Mouse (Mus musculus) megakaryocyte, adult 5-6 weeks (primary cell): ENCODE results near the gene Myh7. TPM values are rescaled to one million over a fixed set of nuclear protein-coding genes. Genes with fewer than 3 reads are reported as not detected.
"Not testable (repeated sequence)": the region's sequence is repeated elsewhere in the genome, so short reads cannot be mapped to it uniquely, and the experiment has no call there.

Experiments used
- ATAC-seq: 2 replicates; pipeline ENCODE4 v1.8.0; 2016; ENCODE audit warnings: mild to moderate bottlenecking, inconsistent platforms; ENCODE audit not compliant: poor library complexity, severe bottlenecking
- total RNA-seq, 2 experiments: library from RNA; stranded (forward) in 1 of 2; stranded (reverse) in 1 of 2; fragments of 153-499, 151-499 nt in 1 of 2; fragments of 221-1000, 200-1000 nt in 1 of 2; gene quantifications; 2 replicates each; pipeline versions ENCODE4 v1.2.3 to v1.2.4; 2015 to 2017

Gene Myh7
- total RNA-seq, 2 experiments from 2014 or later: not detected

DNA sequence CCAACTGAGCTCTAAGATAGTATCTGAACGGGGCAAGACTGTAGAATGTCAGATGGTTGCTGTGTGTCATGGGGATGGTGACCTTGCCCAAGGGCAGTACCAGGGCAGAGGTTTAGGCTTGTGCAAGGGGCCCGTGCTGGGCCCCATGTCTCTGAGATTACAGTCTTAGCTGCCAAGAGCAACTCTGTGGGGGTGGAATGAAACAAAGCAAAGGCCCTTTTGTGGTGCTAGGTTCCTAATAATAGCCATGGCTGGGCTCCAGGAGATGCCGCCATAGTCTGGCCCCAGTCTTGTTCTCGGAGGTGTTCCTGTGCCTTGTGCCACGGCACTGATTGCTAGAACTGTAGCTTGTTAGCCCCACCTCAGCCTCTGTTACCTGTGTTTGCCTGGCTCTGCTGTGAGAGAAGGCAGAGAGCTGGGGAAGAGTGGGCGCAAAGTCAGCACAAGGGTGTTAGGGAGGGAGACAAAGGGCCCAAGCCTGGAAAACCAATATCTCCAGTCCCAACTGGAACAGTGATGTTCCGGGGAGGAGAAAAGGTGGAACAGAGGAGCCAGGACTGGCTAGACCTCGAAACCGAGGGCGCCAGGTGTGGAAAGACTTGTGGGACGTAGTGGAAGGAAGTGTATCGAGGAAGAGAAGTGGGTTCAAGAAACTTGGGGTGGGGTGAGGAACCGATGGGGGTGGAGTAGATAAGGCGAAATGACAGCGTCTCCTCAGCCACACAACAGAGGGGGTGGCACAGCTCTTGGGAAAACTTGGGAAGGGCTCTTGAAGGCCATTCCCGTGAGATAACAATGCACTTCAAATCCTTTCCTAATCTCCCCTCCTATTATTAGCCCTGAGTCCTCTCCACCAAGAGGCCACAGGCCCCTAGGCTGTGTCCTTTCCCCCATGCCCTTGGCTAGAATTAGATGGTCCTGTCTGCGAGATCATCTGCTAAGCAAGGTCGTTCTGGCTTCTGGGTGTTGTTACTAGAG, 9.7 kb upstream of the Myh7 start:
- ATAC-seq: peak; percentile 61

DNA sequence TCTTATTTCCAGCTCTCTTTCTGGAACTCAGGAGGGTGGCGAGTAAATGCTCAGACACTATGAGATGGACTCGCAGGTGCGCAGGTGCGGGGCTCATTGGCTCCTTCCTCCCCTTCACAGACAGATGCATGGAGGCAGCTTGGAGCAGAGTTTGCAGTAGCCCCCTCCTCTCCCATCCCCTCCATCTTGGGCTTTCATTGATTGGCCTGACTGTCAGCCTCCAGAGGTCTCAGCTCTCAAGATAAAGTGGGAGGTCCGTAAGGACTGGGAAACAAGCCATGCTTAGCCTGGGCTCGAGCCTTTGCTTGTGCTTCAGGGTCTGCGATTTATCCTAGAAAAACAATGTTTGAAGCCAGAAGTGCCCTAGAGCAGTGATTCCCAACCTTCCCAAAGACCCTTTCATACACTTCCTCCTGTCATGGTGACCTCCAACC, 8.3 kb upstream of the Myh7 start:
- no peak for ATAC-seq

DNA sequence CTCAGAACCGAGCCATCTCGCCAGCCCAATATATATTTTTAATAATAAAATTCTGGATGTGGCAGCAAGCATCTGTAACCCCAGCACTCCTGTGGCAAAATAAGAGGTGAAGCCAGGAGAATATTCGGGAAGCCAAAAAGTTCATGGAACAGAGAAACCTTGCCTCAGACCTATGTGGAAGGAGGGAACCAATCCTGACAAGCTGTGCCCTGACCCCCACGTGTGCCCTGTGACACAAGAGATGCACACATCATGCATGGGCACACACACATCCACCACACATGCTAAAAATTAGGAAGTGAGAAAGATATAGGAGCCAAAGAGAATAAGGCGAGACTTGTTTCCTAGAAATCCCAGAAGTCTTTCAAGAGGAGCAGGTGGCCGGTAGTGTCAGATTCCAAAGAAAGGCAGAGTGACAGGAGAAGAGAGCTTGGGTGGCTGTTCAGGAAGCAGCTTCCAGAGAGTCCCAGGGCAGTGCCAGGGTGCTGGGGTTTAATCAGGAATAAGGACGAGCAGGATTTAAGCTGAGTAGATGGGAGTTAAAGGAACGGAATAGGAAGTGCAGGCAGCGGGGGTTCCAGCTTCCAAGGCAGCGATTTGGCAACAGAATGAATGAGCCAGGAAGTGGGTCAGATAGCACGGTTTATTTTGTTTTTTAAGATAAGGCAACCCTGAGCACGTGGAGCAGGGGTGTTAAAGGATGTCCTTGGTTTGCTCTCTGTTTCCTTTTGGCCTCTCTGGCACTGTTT, 7.7 kb upstream of the Myh7 start:
- no peak for ATAC-seq

DNA sequence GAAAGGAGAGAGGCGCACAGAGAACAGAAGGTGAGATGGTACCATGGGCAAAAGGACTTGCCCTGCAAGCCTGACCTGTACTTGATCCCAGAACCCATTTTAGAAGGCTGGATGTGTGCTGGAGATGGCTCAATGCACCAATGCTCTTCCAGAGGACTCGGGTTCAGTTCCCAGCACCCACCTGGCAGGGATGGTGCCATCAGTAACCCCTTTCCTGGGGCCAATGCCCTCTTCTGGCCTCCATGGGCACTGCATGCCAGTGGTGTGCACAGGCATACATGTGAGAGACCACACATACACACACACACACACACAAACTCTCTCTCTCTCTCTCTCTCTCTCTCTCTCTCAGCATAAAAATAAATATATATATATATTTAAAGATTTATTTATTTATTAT, 7.0 kb upstream of the Myh7 start:
- ATAC-seq: no peak

DNA sequence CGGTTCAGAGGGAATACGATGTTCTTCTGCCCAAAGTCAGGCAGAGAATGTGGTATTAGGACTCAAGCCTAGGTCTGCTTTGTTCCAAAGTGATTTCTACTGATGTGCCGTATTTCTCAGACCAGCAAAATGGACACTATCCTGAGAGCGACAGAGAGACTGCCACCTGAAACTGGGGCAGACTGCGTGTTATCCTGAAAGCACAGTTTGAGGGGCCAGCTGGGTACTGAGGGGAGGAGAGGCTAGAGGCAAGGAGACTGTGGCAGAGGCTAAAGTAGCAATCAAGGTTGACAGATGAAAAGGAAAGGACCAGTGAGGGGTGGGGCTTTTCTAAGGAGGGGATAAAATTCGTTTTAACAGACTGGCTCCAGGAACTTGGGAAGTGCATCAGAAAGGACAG, 6.4 kb upstream of the Myh7 start:
- ATAC-seq: no peak

DNA sequence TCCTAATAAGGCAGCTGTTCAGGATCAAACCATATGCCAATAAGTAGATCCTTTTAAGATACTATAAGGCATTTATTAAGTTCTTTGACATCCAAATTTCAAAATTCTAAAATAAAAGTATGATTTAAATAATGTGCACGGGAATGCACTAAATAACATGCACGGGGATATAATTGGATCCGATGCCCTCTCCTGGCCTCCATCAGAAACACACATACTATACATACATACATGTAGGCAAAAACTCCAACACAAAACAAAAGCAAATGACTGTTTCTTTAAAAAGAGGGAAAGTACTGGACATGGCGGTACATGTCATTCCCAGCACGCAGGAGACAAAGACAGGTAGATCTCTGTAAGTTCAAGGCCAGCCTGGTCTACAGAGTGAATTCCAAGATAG, 5.4 kb upstream of the Myh7 start:
- not testable (repeated sequence) for ATAC-seq

DNA sequence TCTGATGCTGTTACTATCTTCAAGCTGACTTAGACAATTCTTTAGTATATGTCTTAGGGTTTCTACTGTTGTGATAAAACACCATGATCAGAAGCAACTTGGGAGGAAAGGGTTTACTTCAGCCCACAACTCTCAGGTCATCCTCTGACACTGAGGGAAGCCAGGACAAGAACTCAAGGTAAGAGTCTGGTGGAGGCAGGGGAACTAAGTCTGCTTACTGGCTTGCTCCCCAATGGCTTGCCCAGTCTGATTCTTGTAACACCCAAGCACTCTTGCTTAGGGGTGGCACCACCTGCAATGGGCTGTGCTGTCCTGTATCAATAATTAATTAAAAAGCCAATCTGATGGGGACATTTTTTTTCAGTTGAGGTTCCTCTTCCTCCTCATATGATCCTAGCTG, 4.3 kb upstream of the Myh7 start:
- ATAC-seq: no peak

DNA sequence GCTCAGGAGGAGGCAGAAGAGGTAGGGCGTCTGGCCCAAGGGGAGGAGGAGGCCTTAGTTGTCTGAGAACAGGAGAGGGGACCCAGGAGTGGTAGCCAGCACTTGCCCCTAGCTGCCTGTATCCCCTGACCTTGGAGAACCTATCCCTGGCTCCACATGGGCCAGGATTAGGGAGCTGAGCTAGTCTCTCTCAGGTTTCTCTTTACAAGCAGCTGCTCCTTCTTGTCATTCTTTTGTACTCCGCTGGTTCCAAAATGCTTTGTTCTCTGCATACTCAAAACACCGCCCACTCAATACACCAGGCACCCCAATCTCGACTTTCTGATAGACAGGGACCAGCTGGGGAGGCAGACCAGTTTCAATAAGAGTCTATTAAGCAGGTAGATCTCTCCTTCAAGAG, 2.9 kb upstream of the Myh7 start:
- no peak for ATAC-seq

DNA sequence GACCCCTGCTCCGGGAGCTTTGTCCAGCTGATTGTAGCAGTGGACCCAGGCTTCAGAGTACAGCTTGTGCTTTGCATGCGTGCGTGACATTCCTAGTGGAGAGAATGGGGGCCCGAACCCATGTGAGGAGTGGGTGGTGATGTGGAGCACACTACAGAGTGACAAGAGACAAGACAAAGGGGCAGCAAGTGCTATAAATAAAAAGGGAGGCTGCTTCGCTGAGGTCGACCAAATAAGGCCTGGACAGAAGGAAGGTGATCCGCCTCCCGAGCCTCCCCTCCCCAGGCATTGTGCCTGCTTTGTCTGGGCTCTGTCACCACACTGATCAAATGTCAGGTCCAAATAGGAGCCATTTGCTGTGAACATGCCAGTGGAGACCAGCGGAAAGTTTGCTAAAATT, 2.4 kb upstream of the Myh7 start:
- ATAC-seq: no peak

DNA sequence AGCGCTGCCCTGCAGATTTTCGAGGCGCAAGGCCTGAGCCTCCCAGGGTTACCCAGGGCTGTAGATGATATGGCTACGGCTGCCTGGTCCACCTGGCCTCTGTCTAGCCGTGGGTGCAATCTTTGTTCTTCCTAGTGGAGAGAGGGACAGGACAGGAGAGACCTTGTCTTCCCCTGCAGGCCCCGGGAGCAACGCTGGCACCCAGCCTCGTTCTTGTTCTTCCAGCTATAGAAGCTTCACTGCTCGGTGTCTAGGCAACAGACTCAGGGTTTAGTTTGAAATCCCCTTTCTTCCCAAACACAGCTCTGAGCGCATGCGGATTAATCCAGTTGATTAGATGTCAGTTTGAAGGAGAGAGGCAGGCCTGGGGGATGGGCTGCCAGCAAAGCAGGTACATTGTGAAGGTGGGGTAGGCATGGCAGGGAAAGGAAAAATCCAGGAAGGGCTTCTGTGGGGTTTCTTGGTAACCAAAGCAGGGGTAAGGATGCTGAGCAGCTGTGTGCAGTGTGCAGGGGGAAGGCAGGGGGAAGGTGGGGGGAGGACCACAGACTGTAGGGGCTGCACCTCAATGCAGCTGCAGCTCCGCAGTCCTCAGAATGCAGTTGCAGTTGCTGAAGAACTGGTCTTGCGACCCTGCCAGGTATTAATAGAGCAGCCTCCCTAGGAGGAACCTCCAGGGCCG, 1.2 kb upstream of the Myh7 start:
- no peak for ATAC-seq

DNA sequence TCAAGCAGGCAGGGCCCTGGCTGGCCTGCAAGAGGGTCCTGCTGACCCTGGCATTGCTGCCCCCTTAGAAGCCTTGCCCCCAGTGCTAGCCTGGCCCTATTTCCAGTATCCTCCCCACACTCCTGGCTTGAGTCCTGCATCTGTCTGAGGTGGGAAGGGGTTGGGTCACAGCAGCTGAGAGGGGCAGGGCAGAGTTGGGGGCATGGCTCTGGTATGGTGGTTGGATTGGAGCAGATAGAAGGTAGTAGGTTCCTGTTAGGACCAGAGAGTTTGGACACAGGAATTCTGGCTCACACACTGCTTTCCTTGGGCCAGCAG, 402 bp upstream of the Myh7 start:
- ATAC-seq: no peak

DNA sequence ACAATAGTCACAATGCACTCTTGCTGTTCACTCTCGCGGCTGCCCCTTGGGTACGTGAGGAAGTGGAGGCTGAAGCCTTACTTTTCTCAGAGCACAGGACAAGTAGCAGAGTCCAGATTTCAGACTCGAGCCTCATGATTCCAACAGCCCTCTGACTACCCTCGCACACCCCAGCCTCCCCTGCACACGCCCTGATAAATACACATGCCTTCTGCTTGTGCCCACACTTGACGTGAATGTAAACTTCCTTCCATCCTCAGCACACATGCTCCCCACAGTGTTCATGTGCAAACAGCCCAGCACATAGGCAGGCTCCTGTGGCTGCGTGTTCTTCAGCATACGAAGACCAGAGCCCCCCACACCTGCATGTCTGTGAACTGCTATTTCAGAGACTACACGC, 790 bp downstream of the Myh7 start:
- no peak for ATAC-seq

DNA sequence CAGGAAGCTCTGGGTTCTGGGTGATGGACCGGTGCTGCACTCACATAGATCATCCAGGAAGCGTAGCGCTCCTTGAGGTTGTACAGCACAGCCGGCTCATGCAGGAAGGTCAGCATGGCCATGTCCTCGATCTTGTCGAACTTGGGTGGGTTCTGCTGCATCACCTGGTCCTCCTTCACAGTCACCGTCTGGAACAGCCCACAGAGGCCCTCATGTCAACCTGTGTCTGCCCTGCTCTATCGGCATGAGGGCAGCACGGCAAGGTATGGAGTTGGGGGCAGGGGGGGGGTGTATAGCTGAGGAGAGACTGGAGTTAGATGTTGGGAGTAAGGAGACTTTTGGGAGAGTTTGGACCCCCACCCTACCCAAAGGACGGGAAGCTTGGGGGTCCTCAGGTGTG, 2.2 kb downstream of the Myh7 start:
- no peak for ATAC-seq

DNA sequence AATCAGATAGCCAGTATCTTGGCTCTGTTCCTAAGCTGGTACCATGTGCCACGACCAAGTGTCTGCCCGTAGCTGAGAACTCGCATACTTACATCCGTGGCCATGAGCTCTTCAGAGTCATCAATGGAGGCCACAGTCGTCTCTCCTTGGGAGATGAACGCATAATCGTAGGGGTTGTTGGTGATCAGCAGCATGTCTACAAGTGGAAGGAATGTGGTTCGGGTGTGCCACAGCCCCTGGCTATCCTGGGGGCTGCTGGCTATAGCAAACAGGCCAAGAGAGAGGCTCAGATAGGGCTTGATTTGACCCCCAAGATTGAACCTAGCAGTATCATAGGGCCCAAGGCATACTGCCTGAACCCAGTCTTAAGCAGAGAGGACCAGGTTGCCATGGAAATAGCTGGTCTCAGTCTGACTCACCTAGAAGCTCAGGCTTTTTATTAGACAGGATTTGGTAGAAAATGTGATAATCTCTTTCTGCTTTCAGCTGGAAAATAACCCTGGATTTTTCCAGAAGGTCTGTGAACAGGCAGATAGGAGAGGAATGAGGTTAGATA, 4.5 kb downstream of the Myh7 start:
- no peak for ATAC-seq

DNA sequence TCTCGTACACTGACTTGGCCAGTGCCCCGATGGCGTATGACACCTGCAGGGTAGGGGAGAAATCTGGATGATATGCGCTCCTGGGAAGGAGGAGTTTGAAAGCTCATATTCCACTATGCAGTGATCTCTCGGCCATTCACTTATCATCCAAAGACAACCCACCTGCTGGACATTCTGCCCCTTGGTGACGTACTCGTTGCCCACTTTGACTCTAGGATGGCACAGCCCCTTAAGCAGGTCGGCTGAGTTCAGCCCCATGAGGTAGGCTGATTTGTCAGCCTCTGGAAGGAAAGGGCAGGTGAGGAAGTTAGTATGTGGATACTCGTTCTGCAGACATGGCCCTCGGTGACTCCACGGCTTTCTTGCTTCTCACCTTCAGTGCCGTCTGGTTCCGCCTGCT, 5.5 kb downstream of the Myh7 start:
- no peak for ATAC-seq

DNA sequence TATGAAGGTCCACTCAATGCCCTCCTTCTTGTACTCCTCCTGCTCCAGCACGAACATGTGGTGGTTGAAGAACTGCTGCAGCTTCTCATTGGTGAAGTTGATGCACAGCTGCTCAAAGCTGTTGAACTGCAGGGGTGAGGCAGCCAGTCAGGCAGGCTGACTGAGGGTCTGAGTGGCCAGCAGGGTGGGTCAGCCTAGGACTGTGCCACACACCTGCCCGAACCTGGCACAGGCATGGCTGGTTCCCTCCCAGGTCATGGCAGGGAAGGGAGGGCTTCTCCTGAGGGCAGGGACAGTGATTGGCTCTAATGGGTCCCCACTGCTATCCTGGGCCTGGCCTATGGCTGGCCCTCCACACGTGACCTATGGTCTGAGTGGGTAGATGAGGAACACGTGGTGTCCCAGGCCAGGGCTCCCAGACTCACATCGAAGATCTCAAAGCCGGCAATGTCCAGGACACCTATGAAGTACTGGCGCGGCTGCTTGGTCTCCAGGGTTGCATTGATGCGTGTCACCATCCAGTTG, 6.0 kb downstream of the Myh7 start:
- ATAC-seq: not testable (repeated sequence)

DNA sequence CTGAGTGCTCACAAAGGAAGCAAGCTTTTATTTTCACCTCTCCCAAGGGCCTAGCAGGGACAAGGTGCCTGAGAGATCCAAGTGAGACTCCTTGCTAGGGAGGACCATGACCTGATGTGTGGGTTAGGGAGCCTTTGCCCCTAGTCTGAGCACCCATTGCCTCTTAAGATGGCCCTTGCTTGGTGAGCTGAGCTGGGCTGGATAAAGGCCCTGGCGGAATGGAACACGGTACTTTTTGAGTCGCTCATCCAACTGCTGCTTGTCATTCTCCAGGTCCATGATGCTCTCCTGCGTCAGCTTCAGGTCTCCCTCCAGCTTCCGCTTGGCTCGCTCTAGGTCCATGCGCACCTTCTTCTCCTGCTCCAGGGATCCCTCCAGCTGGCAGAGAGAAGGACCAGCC, 12.5 kb downstream of the Myh7 start:
- ATAC-seq: no peak

DNA sequence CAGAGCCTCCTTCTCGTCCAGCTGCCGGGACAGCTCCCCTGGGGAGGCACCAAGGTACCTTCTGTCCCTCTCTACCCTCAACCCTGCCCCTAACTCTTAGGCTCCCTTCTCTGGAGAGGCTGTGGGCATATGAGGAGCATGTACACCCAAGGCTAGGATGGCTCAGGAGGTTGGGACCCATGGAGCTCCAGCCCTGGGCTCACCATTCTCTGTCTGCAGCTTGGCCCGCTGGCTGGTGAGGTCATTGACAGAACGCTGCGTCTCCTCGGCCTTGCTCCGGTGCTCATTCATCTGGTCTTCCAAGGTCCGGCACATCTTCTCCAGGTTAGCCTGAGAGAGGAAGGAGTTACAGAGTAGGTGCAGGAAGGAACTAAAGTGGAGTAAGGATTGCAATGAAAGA, 15.8 kb downstream of the Myh7 start:
- ATAC-seq: no peak

DNA sequence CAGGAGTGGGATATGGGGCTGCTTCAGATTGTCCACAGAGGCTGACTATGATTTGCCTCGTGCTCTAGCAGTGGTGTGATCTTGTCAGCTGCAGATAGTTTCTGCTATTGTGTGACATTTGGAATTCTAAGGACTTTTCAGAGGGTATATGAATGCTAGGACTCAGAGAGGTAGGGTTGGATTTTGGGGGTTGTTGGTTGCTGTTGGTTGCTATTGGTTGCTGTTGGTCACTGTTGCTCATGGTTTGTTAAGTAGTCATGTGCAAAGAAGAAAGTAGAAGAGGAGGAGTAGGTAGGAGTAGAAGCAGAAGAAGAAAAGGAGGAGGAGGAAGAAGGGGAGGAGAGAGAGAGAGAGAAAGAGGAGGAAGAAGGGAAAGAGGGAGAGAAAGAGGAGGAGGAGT, 17.8 kb downstream of the Myh7 start, which contains the start of gene Gm17428:
TSS of gene Gm17428 (plus strand) at position 301 of the 400 bp plus-strand sequence.
- no peak for ATAC-seq

DNA sequence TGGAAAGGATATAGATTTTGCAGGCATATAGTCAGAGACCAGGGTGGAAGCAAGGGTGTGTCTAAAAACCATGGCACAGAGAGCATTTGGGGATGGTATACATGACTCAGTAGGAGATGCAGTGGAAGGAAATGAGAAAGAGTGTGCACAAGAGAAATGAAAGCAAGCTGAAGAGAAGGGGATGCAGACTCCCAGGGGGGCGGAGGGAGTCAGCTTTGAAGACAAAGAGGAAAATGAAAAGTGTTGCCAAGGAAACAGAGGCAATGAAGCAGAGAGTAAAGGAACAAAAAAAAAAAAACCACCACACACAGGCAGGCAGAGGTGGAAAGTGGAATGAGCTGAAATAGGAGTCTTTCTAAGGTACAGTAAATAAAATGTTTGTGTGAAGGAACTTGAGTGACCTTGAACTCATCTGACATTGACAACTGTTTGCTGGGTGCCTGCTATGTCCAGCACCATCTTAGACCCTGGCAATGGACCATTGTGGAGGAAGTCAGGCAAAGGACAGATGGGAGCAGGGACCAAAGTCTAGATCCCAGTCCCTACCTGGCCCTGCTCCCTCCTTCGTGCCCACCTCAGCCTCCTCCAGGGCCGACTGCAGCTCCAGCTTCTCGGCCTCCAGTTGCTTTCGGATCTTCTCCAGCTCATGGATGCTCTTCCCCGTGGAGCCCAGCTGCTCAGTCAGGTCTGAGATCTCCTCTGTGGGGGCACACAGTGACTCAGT, 20.2 kb downstream of the Myh7 start:
- ATAC-seq: no peak
